Mouse (Mus musculus): ENCODE results near the gene Tanc2.

- no peak for TF ChIP-seq CTCF (IDR thresholded peaks at IDR 0.05; ENCODE audit: control insufficient read depth, insufficient read depth, insufficient replicate concordance, low read depth, low read length)
- TF ChIP-seq POLR2A (IDR thresholded peaks at IDR 0.05; ENCODE audit: control insufficient read depth, low read depth, low read length): no peak
These were observed 43.4 kb upstream of the Tanc2 start for GRCm38 (mm10) chr11:105546393-105546792.
